Mouse (Mus musculus) splenic B cell, adult 2 months (primary cell): ENCODE results near the gene Ckb.

Experiments
- DNase-seq: peaks from one replicate; pipeline ENCODE4 v3.0.0-alpha.2; 2011; ENCODE audit warnings: low read depth, low spot score
- H3K27me3 ChIP-seq: 2 replicates; pipeline ENCODE4 v1.6.1; 2012; ENCODE audit warnings: mild to moderate bottlenecking, low read length, moderate library complexity, mixed read lengths; ENCODE audit not compliant: control insufficient read depth, poor library complexity, insufficient read depth, severe bottlenecking
- H3K36me3 ChIP-seq: 2 replicates; pipeline ENCODE4 v1.6.1; 2012; ENCODE audit warnings: mild to moderate bottlenecking, low read length, moderate library complexity, mixed read lengths; ENCODE audit not compliant: control insufficient read depth, poor library complexity, insufficient read depth, severe bottlenecking

Gene Ckb

GRCm38 (mm10) chr12:111680661-111681060 lies 8.5 kb upstream of the Ckb start:
- Histone ChIP-seq H3K27me3 (no peaks in the 10 kb centered on the region), H3K36me3 (no peaks in the 10 kb centered on the region; the same call in 1 of the 2 replicates)
- DNase-seq: no peak

- DNase-seq: no peak
- H3K36me3 ChIP-seq: no peaks in the 10 kb centered on the region; the same call in 1 of the 2 replicates
- H3K27me3 ChIP-seq: no peaks in the 10 kb centered on the region
Measured at GRCm38 (mm10) chr12:111678997-111679396, 6.9 kb upstream of the Ckb start.

- Histone ChIP-seq H3K36me3 (no peaks in the 10 kb centered on the region; the same call in 1 of the 2 replicates), H3K27me3 (no peaks in the 10 kb centered on the region)
- DNase-seq: no peak
Measured at GRCm38 (mm10) chr12:111678670-111678933, 6.5 kb upstream of the Ckb start.

GRCm38 (mm10) chr12:111677882-111678669 lies 5.9 kb upstream of the Ckb start, which contains the start of gene Trmt61a:
TSS of gene Trmt61a (plus strand) at chr12:111678105.
- H3K36me3 ChIP-seq: no peaks in the 10 kb centered on the region; the same call in 1 of the 2 replicates
- DNase-seq: peak; percentile 93

GRCm38 (mm10) chr12:111677421-111677820 lies 5.3 kb upstream of the Ckb start:
- H3K36me3 ChIP-seq: no peaks in the 10 kb centered on the region
- no peak for DNase-seq
- H3K27me3 ChIP-seq: no peaks in the 10 kb centered on the region

More at GRCm38 (mm10) chr12:111677882-111678669, 5.9 kb upstream of the Ckb start, which contains the start of gene Trmt61a:
- H3K27me3 ChIP-seq: no peaks in the 10 kb centered on the region

- Histone ChIP-seq H3K36me3 (no peaks in the 10 kb centered on the region), H3K27me3 (no peaks in the 10 kb centered on the region)
- DNase-seq: no peak
Measured at GRCm38 (mm10) chr12:111675797-111676580, 3.9 kb upstream of the Ckb start.

- H3K36me3 ChIP-seq: no peaks in the 10 kb centered on the region
- no peak for DNase-seq
- H3K27me3 ChIP-seq: no peaks in the 10 kb centered on the region
Measured at GRCm38 (mm10) chr12:111674850-111675486, 2.8 kb upstream of the Ckb start.

- Histone ChIP-seq H3K27me3 (no peaks in the 10 kb centered on the region), H3K36me3 (no peaks in the 10 kb centered on the region)
- DNase-seq: no peak
Measured at GRCm38 (mm10) chr12:111672581-111672980, 443 bp upstream of the Ckb start.

GRCm38 (mm10) chr12:111671431-111671902 lies 671 bp downstream of the Ckb start:
- DNase-seq: peak; percentile 57
- no peaks in the 10 kb centered on the region for H3K27me3 ChIP-seq

GRCm38 (mm10) chr12:111670976-111671375 lies 1.2 kb downstream of the Ckb start:
- H3K36me3 ChIP-seq: no peaks in the 10 kb centered on the region
- peak; percentile 19 for DNase-seq
- H3K27me3 ChIP-seq: no peaks in the 10 kb centered on the region

More at GRCm38 (mm10) chr12:111671431-111671902, 671 bp downstream of the Ckb start:
- no peaks in the 10 kb centered on the region for H3K36me3 ChIP-seq

- Histone ChIP-seq H3K27me3 (no peaks in the 10 kb centered on the region), H3K36me3 (no peaks in the 10 kb centered on the region)
- DNase-seq: no peak
Measured at GRCm38 (mm10) chr12:111670371-111670971, 1.7 kb downstream of the Ckb start.

- H3K36me3 ChIP-seq: no peaks in the 10 kb centered on the region
- H3K27me3 ChIP-seq: no peaks in the 10 kb centered on the region
- no peak for DNase-seq
Measured at GRCm38 (mm10) chr12:111669961-111670360, 2.2 kb downstream of the Ckb start.

GRCm38 (mm10) chr12:111669000-111669788 lies 2.9 kb downstream of the Ckb start:
- no peaks in the 10 kb centered on the region for H3K27me3 ChIP-seq
- H3K36me3 ChIP-seq: no peaks in the 10 kb centered on the region
- peak; percentile 31 for DNase-seq

- H3K36me3 ChIP-seq: no peaks in the 10 kb centered on the region
- H3K27me3 ChIP-seq: no peaks in the 10 kb centered on the region
- peak; percentile 94 for DNase-seq
Measured at GRCm38 (mm10) chr12:111668457-111668912, 3.7 kb downstream of the Ckb start.
